Mouse (Mus musculus): ENCODE measurements around the gene Pcyox1.
A peak's percentile ranks its signal among the peaks of the same experiment; 100 is the strongest.

DNA sequence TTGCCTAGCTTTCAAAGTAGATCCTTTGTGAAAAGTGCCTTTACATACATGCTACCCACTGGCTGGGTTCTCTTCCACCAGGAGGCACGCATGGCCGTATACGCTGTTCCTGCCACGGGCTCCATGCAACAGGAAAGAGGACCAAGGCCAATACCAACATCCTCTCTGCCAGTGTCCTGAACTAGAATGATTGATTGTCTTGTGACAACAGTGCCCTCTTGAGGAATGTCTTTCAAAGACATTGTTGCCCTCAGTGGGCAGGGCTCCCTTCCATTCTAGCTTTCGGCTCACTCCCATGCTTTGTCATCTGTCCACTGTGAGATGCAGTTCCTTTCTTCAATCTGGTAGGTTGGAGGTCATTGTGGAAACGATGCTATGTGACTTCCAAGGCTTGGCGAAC is 47.7 kb downstream of the Pcyox1 start:
- 0 out of 2 replicates have a peak, but pooled peaks have one; percentile 6 for TF ChIP-seq CTCF (IDR thresholded peaks at IDR 0.05; ENCODE audit: low read depth, low read length)
- TF ChIP-seq GATA1 (IDR thresholded peaks at IDR 0.05; ENCODE audit: borderline replicate concordance, low read length): no peak
- no peak for TF ChIP-seq TAL1 (conservative IDR thresholded peaks at IDR 0.05; ENCODE audit: low read depth, low read length)
